Mouse (Mus musculus) hindbrain, embryonic 16.5 days (tissue): ENCODE measurements around the gene Rnf43. TPM values are rescaled to one million over a fixed set of nuclear protein-coding genes. Genes with fewer than 3 reads are reported as not detected.

ENCODE experiments used
- ATAC-seq: fragments of 200-750 bp; cut with Nextera tagmentation; 2 replicates; pipeline ENCODE4 v1.8.0; 2017; ENCODE audit warnings: moderate TSS enrichment, moderate library complexity
- H3K27ac ChIP-seq: fragments of 300-500 bp; sonication (generic); 2 replicates; pipeline ENCODE4 v1.5.1; 2014; ENCODE audit warnings: low read depth, mild to moderate bottlenecking, control low read depth, low read length, moderate library complexity
- H3K27me3 ChIP-seq: fragments of 300-500 bp; sonication (generic); replicated peaks from 2 replicates; pipeline ENCODE4 v1.6.1; 2014; ENCODE audit warnings: low read length; ENCODE audit not compliant: control insufficient read depth, insufficient read depth
- H3K36me3 ChIP-seq: fragments of 300-500 bp; sonication (generic); 2 replicates; pipeline ENCODE4 v1.6.1; 2014; ENCODE audit warnings: mild to moderate bottlenecking, low read length, moderate library complexity, mixed read lengths; ENCODE audit not compliant: control insufficient read depth, insufficient read depth
- H3K4me1 ChIP-seq: fragments of 300-500 bp; sonication (generic); 2 replicates; pipeline ENCODE4 v1.6.1; 2014; ENCODE audit warnings: low read depth, low read length; ENCODE audit not compliant: control insufficient read depth, insufficient read depth
- H3K4me2 ChIP-seq: fragments of 300-500 bp; sonication (generic); 2 replicates; pipeline ENCODE4 v1.6.1; 2014; ENCODE audit warnings: mild to moderate bottlenecking, low read length, control low read depth, moderate library complexity
- H3K4me3 ChIP-seq: fragments of 300-500 bp; sonication (generic); 2 replicates; pipeline ENCODE4 v1.5.1; 2014; ENCODE audit warnings: mild to moderate bottlenecking, low read length, control low read depth, moderate library complexity
- H3K9ac ChIP-seq: fragments of 300-500 bp; sonication (generic); 2 replicates; pipeline ENCODE4 v1.6.1; 2014; ENCODE audit warnings: low read depth, mild to moderate bottlenecking, control low read depth, low read length, moderate library complexity
- H3K9me3 ChIP-seq: fragments of 300-500 bp; sonication (generic); 2 replicates; pipeline ENCODE4 v1.6.1; 2014; ENCODE audit warnings: mild to moderate bottlenecking, low read length, moderate library complexity; ENCODE audit not compliant: control insufficient read depth
- WGBS: fragments of 180-500 bp; shearing (Covaris S2); extraction: QIAGEN DNeasy Blood & Tissue Kit; methylation state at CpG from one replicate; pipeline ENCODE4 v1.1.7; 2014; 5-methylcytosine and 5-hydroxymethylcytosine counted together
- polyA plus RNA-seq: library from polyadenylated mRNA; unstranded; fragments of >200 nt; fragmentation: Nextera tagmentation; extraction: Ambion mirVana; gene quantifications from 2 replicates; pipeline ENCODE4 v1.2.1, GENCODE M21; 2015

Gene Rnf43
- polyA plus RNA-seq, 1 experiment from 2014 or later = 0.71 TPM

DNA sequence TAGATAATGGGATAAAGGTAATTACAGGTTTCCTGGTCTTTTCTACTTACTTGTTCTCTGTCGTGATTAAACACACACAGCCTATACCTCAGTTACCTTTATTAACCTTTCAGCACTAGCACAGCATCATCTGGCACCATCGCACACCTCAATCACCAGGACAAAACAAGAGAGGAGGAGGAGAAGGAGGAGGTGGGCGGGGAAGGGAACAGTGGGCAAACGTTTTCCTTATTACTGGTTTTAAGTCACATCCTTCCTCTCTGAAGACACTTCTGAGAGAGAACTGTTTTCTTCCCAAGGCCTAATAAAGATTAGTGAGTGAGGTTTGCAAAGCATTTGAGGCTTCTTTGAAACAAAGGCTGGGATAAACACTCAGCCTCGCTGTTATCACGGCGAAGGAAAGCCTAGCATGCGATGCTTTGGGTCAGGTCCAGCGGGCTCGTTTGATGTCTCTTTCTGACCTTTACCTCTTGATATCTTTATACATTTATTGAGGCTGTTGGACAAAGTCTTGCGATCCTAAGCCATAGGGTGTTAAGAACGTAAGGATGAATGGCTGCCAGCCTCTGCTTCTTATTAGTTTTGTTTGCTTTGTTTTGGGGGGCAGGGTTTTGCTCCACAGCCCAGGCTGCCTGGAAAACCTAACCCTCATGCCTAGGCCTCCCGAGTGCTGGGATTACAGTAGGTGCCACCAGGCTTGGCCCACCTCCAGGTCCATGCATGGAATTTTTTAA is 20.5 kb downstream of the Rnf43 start:
- H3K4me1 ChIP-seq = no peaks in the 10 kb centered on the region

DNA sequence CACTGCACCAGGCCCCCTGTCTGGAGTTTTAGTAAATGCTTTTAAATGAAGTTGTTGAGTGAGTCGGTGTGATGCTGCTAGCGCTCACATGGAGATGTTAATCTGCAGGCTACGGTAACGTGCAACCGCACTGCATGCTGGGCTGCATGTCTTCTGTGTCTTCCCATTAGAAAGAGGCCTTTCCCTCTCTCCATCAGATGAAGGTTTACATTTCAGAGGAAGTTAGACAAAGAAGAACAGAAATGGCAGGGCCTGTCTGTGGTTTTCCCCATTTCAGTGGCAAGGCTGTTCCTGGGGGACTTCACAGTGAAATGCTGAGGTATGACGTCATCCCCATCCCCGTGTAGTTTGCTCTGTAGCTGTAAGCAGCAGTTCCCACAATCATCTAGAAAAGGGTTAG is 23.9 kb downstream of the Rnf43 start:
- 55% methylated on average over 7 of the region's 7 CpGs for WGBS
- Histone ChIP-seq H3K4me3 (no peak overlapping the region), H3K27ac (no peak overlapping the region), H3K9me3 (no peaks in the 10 kb centered on the region), H3K27me3 (no peaks in the 10 kb centered on the region), H3K4me1 (0 out of 2 replicates have a peak, but pooled peaks cover 2% of the 10 kb centered on the region), H3K9ac (no peak overlapping the region), H3K36me3 (no peaks in the 10 kb centered on the region), H3K4me2 (no peak overlapping the region)
- no peak for ATAC-seq

More for the DNA sequence above, 20.5 kb downstream of the Rnf43 start:
- ATAC-seq = no peak
- H3K4me2 ChIP-seq = no peak overlapping the region
- H3K9me3 ChIP-seq = no peaks in the 10 kb centered on the region
- H3K9ac ChIP-seq = no peak overlapping the region
- no peak overlapping the region for H3K27ac ChIP-seq
- H3K27me3 ChIP-seq = no peaks in the 10 kb centered on the region
- no peak overlapping the region for H3K4me3 ChIP-seq
- 57% methylated on average over 13 of the region's 13 CpGs for WGBS
- H3K36me3 ChIP-seq = no peaks in the 10 kb centered on the region

DNA sequence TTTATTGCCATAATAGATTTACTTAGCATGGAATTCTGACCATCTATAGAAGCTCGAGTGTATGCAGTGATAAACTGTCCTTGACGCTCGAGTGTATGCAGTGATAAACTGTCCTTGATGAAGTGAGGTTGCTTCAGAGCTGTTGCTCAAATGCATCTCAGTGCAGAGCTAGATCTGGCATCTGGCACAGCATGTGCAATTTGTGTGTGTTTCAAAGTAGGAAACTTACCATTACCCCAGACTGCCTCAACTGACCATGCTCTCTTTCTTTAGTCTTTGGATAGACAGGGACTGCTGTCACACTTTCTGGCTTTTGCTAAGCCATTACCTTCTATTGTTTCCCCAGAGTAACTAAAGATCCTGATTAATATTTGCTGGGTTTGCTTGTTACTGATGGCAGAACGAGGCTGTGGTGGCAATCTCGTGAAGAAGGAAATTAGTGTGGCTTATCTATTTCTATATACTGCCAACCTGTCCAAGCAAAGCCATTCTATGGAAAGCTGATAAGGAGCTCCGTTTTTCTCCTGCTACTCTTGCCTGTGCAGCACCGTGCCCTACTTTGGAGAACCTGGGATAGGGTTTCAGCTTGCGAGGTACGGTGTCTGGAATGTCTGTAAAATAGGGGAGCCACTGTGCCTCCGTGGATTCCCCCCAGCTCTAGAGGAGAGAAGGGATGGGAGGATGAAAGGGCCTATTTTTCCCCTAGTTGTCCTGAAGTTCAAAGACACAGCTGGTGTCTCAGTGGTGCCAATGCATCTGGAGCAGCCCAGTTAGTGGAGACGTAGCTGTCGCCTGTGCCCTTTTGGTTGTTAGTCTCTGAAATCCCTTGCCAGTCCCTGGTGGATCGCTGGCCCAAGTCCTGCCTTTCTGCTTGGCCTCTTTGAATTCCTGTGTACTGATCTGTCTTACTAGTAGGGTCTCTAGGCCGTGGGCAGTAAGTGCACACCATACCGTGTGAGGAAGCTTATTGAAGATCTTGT is 25.0 kb downstream of the Rnf43 start:
- Histone ChIP-seq H3K27me3 (no peaks in the 10 kb centered on the region), H3K27ac (no peak overlapping the region), H3K4me2 (no peak overlapping the region), H3K4me1 (0 out of 2 replicates have a peak, but pooled peaks cover 2% of the 10 kb centered on the region), H3K4me3 (no peak overlapping the region), H3K36me3 (no peaks in the 10 kb centered on the region), H3K9me3 (no peaks in the 10 kb centered on the region), H3K9ac (no peak overlapping the region)
- 77% methylated on average over 15 of the region's 15 CpGs for WGBS
- no peak for ATAC-seq

DNA sequence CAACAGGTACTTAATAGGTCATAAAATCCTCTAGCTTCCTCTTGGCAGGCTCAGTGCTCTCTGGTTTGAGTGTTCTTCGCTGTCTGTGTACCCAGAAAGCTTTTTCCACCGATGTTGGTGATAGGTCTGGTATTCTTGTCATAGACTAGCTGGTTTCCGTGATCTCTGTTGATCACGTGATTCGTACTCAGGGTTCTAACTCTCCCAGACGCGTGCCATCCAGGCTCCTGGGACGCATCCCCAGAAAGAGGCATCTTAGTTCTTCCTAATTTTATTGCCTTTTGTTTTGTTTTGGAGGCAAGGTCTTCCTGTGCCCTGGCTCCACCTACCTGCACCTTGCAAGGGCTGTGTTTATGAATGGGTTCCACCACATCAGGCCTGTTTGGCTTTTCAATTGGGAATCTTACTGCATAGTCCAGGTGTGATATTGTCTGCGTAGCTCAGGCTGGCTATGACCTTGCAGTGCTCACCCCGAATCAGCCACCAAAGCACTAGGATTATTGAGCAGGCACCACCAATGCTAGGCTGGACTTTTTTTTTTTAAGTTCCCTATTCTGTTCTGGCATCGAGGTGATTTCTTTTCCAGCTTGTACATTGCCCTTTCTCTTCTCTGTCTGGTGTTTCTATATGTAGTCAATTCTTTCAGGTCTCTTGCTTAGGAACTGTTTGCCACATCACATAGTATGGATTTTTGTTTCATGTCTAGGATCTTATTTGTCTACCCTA is 26.1 kb downstream of the Rnf43 start:
- 0 out of 2 replicates have a peak, but pooled peaks cover 2% of the 10 kb centered on the region for H3K4me1 ChIP-seq
- H3K4me3 ChIP-seq = no peak overlapping the region
- 90% methylated on average over 11 of the region's 11 CpGs for whole genome bisulfite sequencing
- no peaks in the 10 kb centered on the region for H3K36me3 ChIP-seq
- no peak overlapping the region for H3K4me2 ChIP-seq
- no peak overlapping the region for H3K27ac ChIP-seq
- ATAC-seq = no peak
- no peak overlapping the region for H3K9ac ChIP-seq
- H3K27me3 ChIP-seq = no peaks in the 10 kb centered on the region
- H3K9me3 ChIP-seq = no peaks in the 10 kb centered on the region

DNA sequence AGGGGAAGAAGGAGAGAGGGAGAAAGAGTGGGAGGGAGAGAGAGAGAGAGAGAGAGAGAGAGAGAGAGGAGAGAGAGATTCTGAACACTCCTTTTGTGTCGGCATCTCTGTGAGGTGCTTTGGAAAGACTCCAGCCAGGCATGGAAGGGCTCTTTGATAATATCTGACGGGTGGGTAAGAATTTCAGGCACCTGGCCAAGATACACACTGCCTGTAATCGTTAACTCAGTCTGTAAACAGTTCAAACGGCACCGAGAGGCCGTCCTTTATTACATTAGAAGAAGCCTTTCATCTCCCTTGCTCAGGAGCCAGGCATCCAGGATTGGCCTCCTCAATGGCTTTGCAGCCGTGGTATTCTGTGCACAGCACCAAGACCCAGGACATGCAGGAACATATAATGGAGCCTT is 26.9 kb downstream of the Rnf43 start:
- Histone ChIP-seq H3K4me1 (0 out of 2 replicates have a peak, but pooled peaks cover 2% of the 10 kb centered on the region), H3K4me2 (peak overlapping the region; percentile 15; the same call in 1 of the 2 replicates), H3K9me3 (no peaks in the 10 kb centered on the region), H3K36me3 (no peaks in the 10 kb centered on the region), H3K27ac (peak overlapping the region; percentile 20; the same call in 1 of the 2 replicates), H3K4me3 (no peak overlapping the region), H3K27me3 (no peaks in the 10 kb centered on the region), H3K9ac (no peak overlapping the region)
- 17% methylated on average over 7 of the region's 7 CpGs for WGBS
- ATAC-seq = no peak; the same call in 1 of the 2 replicates

DNA sequence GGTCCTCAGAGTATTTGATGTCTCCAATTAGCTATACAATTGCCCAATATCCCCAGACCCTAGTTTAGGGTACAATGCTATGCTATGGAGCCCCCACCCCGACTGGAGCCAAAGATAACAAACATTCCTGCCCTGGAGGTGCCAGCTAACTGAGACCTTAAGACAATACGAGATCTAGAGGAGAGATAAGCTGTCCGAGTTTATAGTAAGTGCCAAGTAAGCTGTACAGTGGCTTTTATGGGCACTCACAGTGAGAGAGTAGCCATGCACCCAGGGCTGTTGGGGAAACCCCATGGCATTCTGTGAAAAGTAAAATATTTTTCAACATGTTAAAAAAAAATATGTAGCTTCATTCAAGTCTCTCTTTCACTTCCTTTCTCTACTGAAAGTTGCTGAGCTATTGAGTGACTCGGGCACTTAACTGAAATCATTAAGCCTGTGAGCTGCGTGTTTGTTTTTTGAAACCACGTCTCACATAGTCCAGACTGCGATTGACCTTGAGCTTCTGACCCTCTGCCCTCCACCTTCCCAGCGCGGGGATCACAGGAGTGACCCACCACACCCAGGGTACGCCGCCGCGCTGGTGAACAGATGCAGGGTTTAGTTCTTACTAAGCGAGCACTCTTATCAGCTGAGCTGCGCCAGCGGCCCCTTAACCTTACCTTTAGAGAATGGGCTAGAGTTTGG is 27.7 kb downstream of the Rnf43 start:
- 83% methylated on average over 16 of the region's 16 CpGs for WGBS
- H3K4me3 ChIP-seq = no peak overlapping the region
- H3K36me3 ChIP-seq = no peaks in the 10 kb centered on the region
- no peaks in the 10 kb centered on the region for H3K27me3 ChIP-seq
- no peak for ATAC-seq
- H3K4me2 ChIP-seq = no peak overlapping the region
- H3K27ac ChIP-seq = peak overlapping the region; percentile 20
- H3K4me1 ChIP-seq = 0 out of 2 replicates have a peak, but pooled peaks cover 2% of the 10 kb centered on the region
- no peaks in the 10 kb centered on the region for H3K9me3 ChIP-seq
- no peak overlapping the region for H3K9ac ChIP-seq

DNA sequence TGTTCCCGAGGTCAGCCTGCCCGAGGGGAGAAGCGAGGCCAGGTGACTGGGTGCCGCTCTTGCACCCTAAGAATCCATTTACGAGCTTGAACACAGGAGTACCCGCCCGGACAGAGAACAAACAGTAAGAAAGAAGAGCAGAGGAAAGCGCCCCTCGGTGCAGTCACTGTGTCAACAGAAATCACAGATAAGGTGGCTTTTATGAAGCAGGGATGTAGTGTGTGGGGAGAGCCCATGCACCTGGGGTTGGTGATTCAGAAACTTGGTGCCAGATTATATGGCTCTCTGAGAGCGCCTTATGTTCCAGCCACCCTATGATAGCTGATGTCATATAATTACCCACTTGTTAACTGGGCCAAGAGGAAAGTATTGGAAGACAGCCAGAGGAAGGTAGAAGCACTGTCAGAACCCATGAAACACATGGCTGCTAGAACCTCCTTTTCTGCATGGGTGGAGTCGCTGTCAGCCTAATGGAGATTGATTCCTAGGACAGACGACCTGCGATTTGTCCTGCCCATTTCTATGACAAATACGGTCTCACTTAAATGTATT is 34.7 kb downstream of the Rnf43 start:
- H3K4me1 ChIP-seq = no peaks in the 10 kb centered on the region
- no peak for ATAC-seq
- 85% methylated on average over 14 of the region's 14 CpGs for WGBS

DNA sequence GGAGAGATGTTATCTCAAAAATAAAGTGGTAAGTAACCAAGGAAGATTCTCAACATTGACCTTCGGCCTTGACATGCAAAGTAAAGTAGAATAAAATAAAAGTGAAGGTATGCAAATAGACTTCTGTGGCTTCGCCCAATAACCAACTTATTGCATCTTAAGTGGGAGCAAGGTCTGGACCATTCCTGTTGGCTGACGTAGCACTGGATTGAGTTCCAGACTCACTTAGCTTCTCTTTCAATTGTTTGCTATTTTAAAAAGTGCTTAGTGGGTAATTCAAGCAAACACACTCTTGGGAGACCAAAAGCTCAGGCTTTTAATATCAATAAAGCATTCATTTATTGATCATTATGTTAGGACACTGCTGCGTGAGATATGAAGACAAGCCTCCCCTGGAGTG is 35.6 kb downstream of the Rnf43 start:
- 91% methylated on average over 4 of the region's 4 CpGs for WGBS
- Histone ChIP-seq H3K4me2 (no peak overlapping the region), H3K27me3 (no peaks in the 10 kb centered on the region), H3K9me3 (no peaks in the 10 kb centered on the region), H3K4me3 (no peak overlapping the region), H3K4me1 (no peaks in the 10 kb centered on the region), H3K9ac (no peak overlapping the region), H3K27ac (no peak overlapping the region), H3K36me3 (no peaks in the 10 kb centered on the region)
- no peak for ATAC-seq

More for the DNA sequence above, 34.7 kb downstream of the Rnf43 start:
- H3K9me3 ChIP-seq = no peaks in the 10 kb centered on the region
- H3K4me3 ChIP-seq = no peak overlapping the region
- H3K27ac ChIP-seq = no peak overlapping the region
- no peak overlapping the region for H3K4me2 ChIP-seq
- no peaks in the 10 kb centered on the region for H3K36me3 ChIP-seq
- no peaks in the 10 kb centered on the region for H3K27me3 ChIP-seq
- H3K9ac ChIP-seq = no peak overlapping the region
